Mouse (Mus musculus) left cerebral cortex, postnatal 25 days (tissue): Measurements from ENCODE around the gene Emc10. TPM values are rescaled to one million over a fixed set of nuclear protein-coding genes. Genes with fewer than 3 reads are reported as not detected.
A peak's percentile ranks its signal among the peaks of the same experiment; 100 is the strongest.

Experiments used
- DNase-seq, 2 experiments: peaks; one replicate each; pipeline ENCODE4 v3.0.0; 2022; ENCODE audit warnings: low spot score in 2 of 2, mixed read lengths in 1 of 2
- intact Hi-C: fragments of 180-260 bp; cut with DNase I; formaldehyde crosslinking; loops from one replicate; pipeline ENCODE4 v1.15.1; 2025
- total RNA-seq, 2 experiments: library from RNA; stranded (reverse); gene quantifications; 2 replicates each; pipeline ENCODE4 v1.2.3; 2021

The Emc10 gene
- total RNA-seq, 2 experiments from 2014 or later: 165 to 173 TPM

- no peak for DNase-seq
- intact Hi-C loops: no loop called here
Measured at GRCm38 (mm10) chr7:44468644-44469285, 27.6 kb downstream of the Emc10 start.

GRCm38 (mm10) chr7:44467811-44468411 lies 28.4 kb downstream of the Emc10 start, which contains the start of gene Josd2:
Gene Josd2 (plus strand): TSS chr7:44467980.
- intact Hi-C loops: no loop called here
- peak; percentile 96 to 99 for DNase-seq

GRCm38 (mm10) chr7:44466888-44467311 lies 29.4 kb downstream of the Emc10 start:
- intact Hi-C loops: no loop called here
- DNase-seq: no peak

- no peak for DNase-seq
- intact Hi-C loops: no loop called here
Measured at GRCm38 (mm10) chr7:44466006-44466887, 30.1 kb downstream of the Emc10 start.

GRCm38 (mm10) chr7:44465111-44465510 lies 31.2 kb downstream of the Emc10 start, which contains the start of gene Aspdh:
Gene Aspdh (plus strand): TSS chr7:44465391.
- intact Hi-C loops: no loop called here
- DNase-seq: no peak

GRCm38 (mm10) chr7:44464511-44464910 lies 31.8 kb downstream of the Emc10 start:
- intact Hi-C loops: no loop called here
- DNase-seq: peak; percentile 84 to 95

- no peak for DNase-seq
Measured at GRCm38 (mm10) chr7:44463556-44464225, 32.6 kb downstream of the Emc10 start.

GRCm38 (mm10) chr7:44463056-44463425 lies 33.3 kb downstream of the Emc10 start:
- intact Hi-C loops: loop anchor here (2.0 kb wide), 1 partner anchor 18 kb away; no protein-coding TSS in a partner anchor
- DNase-seq: no peak

More at GRCm38 (mm10) chr7:44463556-44464225, 32.6 kb downstream of the Emc10 start:
- intact Hi-C loops: loop anchor here (2.0 kb wide), 1 partner anchor 19 kb away; no protein-coding TSS in a partner anchor

- intact Hi-C loops: loop anchor here (2.0 kb wide), 1 partner anchor 18 kb away; no protein-coding TSS in a partner anchor
- no peak for DNase-seq
Measured at GRCm38 (mm10) chr7:44462218-44463055, 33.9 kb downstream of the Emc10 start.

GRCm38 (mm10) chr7:44461503-44462217 lies 34.7 kb downstream of the Emc10 start:
- intact Hi-C loops: loop anchor here (2.0 kb wide), 1 partner anchor 17 kb away; no protein-coding TSS in a partner anchor
- no peak for DNase-seq

GRCm38 (mm10) chr7:44460767-44461502 lies 35.4 kb downstream of the Emc10 start:
- DNase-seq: no peak
- intact Hi-C loops: no loop called here

- intact Hi-C loops: no loop called here
- no peak for DNase-seq
Measured at GRCm38 (mm10) chr7:44460067-44460466, 36.3 kb downstream of the Emc10 start.

- intact Hi-C loops: no loop called here
- no peak for DNase-seq
Measured at GRCm38 (mm10) chr7:44456302-44456701, 40.0 kb downstream of the Emc10 start.

- intact Hi-C loops: no loop called here
- DNase-seq: no peak
Measured at GRCm38 (mm10) chr7:44453256-44453655, 43.1 kb downstream of the Emc10 start.

- intact Hi-C loops: no loop called here
- no peak for DNase-seq
Measured at GRCm38 (mm10) chr7:44446070-44446855, 50.1 kb downstream of the Emc10 start.

GRCm38 (mm10) chr7:44445528-44445923 lies 50.8 kb downstream of the Emc10 start:
- no peak for DNase-seq

More at GRCm38 (mm10) chr7:44445528-44445923, 50.8 kb downstream of the Emc10 start:
- intact Hi-C loops: loop anchor here (2.0 kb wide), 1 partner anchor 17 kb away; no protein-coding TSS in a partner anchor
